Mouse (Mus musculus): ENCODE measurements around the gene Rxrb. TPM values are rescaled to one million over a fixed set of nuclear protein-coding genes. Genes with fewer than 3 reads are reported as not detected.

The Rxrb gene
- polyA plus RNA-seq, 1 experiment from 2014 or later, result 28.5 TPM

DNA sequence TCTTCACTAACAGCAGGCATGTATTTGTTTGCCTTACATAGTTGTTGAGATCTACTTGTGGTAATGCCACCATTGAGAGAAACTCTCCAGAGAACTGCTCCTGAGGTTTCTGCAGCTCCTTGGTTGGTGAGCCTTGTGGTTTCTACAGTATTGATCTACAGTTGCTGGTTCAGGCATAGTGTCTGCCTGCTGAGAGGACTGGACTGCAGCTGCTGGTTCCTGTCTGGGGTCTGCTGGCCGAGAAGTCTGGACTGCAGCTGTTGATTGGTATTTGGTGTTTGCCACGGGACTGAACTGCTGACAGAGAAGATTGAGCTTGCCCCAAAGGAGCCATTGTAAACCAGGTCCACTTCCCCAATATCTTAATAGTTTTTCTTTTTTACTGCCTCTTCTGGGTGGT, 25.0 kb upstream of the Rxrb start:
- H3K4me1 ChIP-seq, result no peaks in the 10 kb centered on the region
- H3K27me3 ChIP-seq (replicated peaks), result peaks cover 39% of the 10 kb centered on the region
- no peaks in the 10 kb centered on the region for H3K36me3 ChIP-seq
- no peak overlapping the region for H3K4me3 ChIP-seq
- H3K27ac ChIP-seq (replicated peaks), result no peak overlapping the region
- no peak overlapping the region for H3K9ac ChIP-seq
- no peak overlapping the region for H3K4me2 ChIP-seq
- no peak for ATAC-seq (ENCODE audit: extremely low read depth, insufficient number of reproducible peaks, low FRiP score, low TSS enrichment)
- WGBS, result 33% methylated on average over 2 of the region's 2 CpGs
- H3K9me3 ChIP-seq, result 0 out of 2 replicates have a peak, but pooled peaks cover 3% of the 10 kb centered on the region

DNA sequence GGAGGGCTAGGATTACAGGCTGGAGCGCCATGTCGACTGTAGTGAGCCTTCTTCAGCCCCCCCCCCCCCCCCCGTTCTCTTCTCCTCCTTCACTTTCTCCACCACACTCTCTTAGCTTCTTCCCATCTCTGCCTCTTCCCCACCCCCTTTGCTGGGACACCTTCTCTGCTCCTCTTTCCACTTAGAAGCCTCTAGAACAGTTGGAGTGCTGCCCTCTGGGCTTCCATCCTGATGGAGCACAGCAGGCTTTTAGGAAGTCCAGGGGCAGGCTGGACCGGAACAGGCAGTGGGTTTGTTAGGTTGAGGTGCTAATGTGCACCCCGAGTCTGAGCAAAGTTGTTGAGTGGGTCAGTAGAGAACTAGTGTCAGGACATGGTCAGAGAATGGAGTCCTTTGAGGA, 21.5 kb upstream of the Rxrb start:
- Histone ChIP-seq H3K9me3 (0 out of 2 replicates have a peak, but pooled peaks cover 3% of the 10 kb centered on the region), H3K4me2 (no peak overlapping the region), H3K4me3 (no peak overlapping the region), H3K27me3 (replicated peaks) (peaks cover 27% of the 10 kb centered on the region), H3K27ac (replicated peaks) (no peak overlapping the region), H3K9ac (no peak overlapping the region), H3K36me3 (no peaks in the 10 kb centered on the region), H3K4me1 (no peaks in the 10 kb centered on the region)
- ATAC-seq (ENCODE audit: extremely low read depth, insufficient number of reproducible peaks, low FRiP score, low TSS enrichment), result no peak
- 71% methylated on average over 5 of the region's 5 CpGs for WGBS

DNA sequence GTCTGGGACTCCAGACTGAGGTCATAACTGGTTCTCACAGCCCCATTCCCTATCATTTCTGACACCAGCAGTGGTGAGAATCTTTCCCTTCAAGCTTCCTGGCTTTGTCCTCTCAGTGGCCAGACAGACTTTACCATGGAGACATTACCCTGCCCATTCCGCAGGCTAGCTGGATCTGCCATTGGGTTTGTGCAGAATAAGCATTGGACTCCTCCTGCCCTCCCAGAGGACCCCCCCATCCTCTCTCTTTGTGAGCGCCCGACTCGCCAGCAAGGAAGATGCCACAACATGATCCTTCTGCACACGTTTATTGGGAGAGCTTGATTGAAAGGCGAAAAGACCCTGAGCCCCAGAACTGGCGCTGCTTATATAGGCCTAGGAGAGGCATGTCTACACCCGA, 18.2 kb upstream of the Rxrb start:
- Histone ChIP-seq H3K4me1 (no peaks in the 10 kb centered on the region), H3K27ac (replicated peaks) (no peak overlapping the region), H3K27me3 (replicated peaks) (peaks cover 11% of the 10 kb centered on the region; the same call in 1 of the 2 replicates), H3K9ac (no peak overlapping the region), H3K36me3 (no peaks in the 10 kb centered on the region), H3K9me3 (peaks cover 5% of the 10 kb centered on the region; the same call in 1 of the 2 replicates), H3K4me3 (no peak overlapping the region), H3K4me2 (no peak overlapping the region)
- 88% methylated on average over 8 of the region's 8 CpGs for WGBS
- no peak for ATAC-seq (ENCODE audit: extremely low read depth, insufficient number of reproducible peaks, low FRiP score, low TSS enrichment)

DNA sequence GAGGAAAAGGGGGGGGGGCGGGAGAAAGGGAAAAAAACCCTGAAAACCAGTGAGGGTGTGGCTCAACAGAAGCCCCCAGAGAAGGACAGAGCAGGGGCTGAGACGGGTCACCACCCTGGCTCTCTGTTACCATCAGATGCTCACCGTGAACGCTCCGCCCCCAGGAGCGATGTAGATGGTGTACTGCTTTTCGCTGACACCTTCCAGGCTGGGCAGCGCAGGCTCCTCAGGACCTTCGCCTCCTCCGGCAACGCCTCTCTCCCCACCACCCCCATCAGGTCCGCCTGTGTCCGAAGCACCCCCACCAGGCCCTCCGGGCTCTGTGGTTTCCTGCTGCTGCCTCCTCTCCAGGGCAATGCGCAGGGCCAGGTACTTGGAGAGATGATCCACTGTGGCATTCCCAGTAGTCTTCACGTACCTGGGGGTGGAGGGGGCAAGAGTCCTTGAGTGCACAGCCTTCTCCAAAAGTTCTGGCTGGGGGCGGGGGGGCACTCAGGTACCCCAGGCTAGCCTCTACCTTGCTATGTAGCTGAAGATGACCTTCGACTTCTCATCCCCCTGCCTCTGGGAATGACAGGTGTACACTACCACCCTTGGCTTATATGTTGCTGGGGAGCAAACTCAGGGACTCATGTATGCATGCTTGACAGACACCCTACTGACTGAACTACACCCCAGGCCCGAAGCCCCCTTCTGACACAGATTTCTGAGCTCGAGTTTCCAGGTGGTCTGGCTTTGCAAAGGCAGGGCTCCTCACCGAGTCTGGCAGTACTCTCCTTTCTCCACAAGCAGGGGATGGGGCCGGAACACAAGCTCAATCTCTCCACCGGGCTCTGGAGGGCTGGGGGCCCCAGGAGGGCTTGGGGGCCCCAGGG, 9.8 kb upstream of the Rxrb start:
- H3K4me2 ChIP-seq, result no peak overlapping the region
- no peaks in the 10 kb centered on the region for H3K27me3 ChIP-seq (replicated peaks)
- no peak overlapping the region for H3K4me3 ChIP-seq
- ATAC-seq (ENCODE audit: extremely low read depth, insufficient number of reproducible peaks, low FRiP score, low TSS enrichment), result no peak
- H3K9me3 ChIP-seq, result peaks cover 18% of the 10 kb centered on the region
- peaks cover 34% of the 10 kb centered on the region for H3K36me3 ChIP-seq
- no peak overlapping the region for H3K27ac ChIP-seq (replicated peaks)
- WGBS, result 92% methylated on average over 23 of the region's 23 CpGs
- H3K4me1 ChIP-seq, result peaks cover 24% of the 10 kb centered on the region
- H3K9ac ChIP-seq, result no peak overlapping the region

DNA sequence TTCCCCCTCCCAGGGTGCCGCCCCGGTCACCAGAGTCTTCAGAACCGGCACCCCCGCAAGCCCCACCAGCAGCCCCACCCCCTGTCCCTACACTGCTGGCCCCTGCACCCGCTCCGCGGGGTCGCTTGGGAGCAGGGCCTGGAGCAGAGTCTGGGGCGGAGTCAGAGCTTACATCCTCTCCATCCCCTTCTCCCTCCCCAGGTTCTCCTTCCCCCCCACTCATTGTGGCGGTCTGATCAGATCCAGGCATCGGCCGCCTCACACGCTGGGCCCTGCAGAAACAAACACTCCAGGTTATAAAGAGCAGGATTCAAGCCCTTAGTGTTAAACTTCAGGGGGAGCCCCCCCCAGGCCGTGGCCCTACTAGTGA, 9.2 kb upstream of the Rxrb start:
- H3K27ac ChIP-seq (replicated peaks), result no peak overlapping the region
- WGBS, result 85% methylated on average over 14 of the region's 14 CpGs
- H3K27me3 ChIP-seq (replicated peaks), result no peaks in the 10 kb centered on the region
- H3K9ac ChIP-seq, result no peak overlapping the region
- H3K4me2 ChIP-seq, result no peak overlapping the region
- no peak overlapping the region for H3K4me3 ChIP-seq
- no peak for ATAC-seq (ENCODE audit: extremely low read depth, insufficient number of reproducible peaks, low FRiP score, low TSS enrichment)
- peaks cover 16% of the 10 kb centered on the region for H3K9me3 ChIP-seq
- H3K4me1 ChIP-seq, result peaks cover 30% of the 10 kb centered on the region
- H3K36me3 ChIP-seq, result peaks cover 34% of the 10 kb centered on the region

DNA sequence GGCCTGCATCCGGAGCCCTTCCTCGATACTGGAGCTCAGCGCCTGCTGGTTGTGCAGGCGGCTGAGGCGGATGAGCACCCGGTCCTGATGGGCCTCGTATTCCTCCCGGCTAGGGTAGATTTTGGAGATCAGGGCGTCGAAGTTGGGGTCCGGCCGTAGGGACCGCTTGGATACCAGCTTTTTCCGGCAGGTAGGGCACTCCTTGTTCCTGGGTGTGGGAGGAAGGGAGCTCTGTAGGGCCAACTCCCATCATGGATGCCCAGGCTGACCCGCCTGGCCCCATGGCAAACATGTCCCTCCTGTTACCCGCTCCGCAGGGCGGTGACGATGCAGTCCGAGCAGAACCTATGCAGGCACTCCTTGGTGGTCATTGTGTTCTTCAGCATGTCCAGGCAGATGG, 8.6 kb upstream of the Rxrb start:
- no peak overlapping the region for H3K4me3 ChIP-seq
- 93% methylated on average over 20 of the region's 20 CpGs for WGBS
- no peak overlapping the region for H3K27ac ChIP-seq (replicated peaks)

DNA sequence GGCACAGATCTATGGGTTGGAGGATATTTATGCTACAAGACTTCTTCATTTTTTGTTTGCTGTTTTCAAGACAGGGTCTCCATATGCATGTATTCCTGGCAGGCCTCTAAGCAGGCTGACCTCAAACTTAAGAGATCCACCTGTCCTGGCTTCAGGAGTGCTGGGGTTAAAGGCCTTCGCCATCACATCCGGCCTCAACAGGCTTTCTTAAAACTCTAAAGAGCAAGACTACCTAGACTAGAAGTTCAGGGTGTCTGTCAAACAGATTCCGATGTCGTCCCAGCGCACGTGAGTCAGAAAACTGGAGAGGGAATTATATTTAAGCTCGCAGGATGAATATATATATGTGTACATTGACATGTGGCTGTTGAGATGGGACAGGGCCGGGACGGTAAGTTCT, 7.9 kb upstream of the Rxrb start:
- Histone ChIP-seq H3K9me3 (peaks cover 16% of the 10 kb centered on the region), H3K27me3 (replicated peaks) (no peaks in the 10 kb centered on the region), H3K9ac (peak overlapping the region; percentile 97), H3K4me2 (peak overlapping the region; percentile 98), H3K4me3 (peak overlapping the region; percentile 87), H3K36me3 (peaks cover 42% of the 10 kb centered on the region), H3K27ac (replicated peaks) (peak overlapping the region; percentile 88; the same call in 1 of the 2 replicates), H3K4me1 (peaks cover 39% of the 10 kb centered on the region)
- 61% methylated on average over 9 of the region's 9 CpGs for WGBS
- ATAC-seq (ENCODE audit: extremely low read depth, insufficient number of reproducible peaks, low FRiP score, low TSS enrichment), result no peak

More for the DNA sequence above, 8.6 kb upstream of the Rxrb start:
- no peak overlapping the region for H3K9ac ChIP-seq
- no peaks in the 10 kb centered on the region for H3K27me3 ChIP-seq (replicated peaks)
- ATAC-seq (ENCODE audit: extremely low read depth, insufficient number of reproducible peaks, low FRiP score, low TSS enrichment), result no peak
- H3K4me2 ChIP-seq, result no peak overlapping the region
- H3K36me3 ChIP-seq, result peaks cover 35% of the 10 kb centered on the region
- H3K4me1 ChIP-seq, result peaks cover 32% of the 10 kb centered on the region
- H3K9me3 ChIP-seq, result peaks cover 16% of the 10 kb centered on the region

DNA sequence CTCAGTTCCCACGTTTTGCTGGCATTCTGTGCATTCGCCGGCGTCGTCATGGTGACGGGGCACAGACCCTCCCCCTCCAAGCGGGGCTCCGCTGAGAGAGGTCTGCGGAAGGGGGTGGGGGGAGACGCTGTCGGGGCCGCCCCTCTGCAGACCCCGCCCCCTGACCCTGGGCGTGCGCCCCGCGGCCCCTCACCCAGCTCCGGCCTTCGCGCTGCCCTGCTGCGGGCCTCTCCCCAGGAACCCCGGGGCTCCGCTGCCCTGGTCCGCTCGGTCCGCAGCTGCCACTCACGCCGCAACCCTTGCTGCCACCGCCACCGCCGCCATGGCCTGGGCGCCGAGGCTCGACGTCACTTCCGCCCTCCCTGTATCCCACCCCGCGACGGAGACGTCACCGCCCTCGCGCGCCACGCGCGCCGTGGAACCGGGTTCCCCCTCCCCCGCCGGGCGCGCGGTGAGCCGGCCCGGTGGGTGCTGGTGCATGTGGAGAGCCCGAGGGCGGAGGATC, 7.2 kb upstream of the Rxrb start, which contains the start of gene Ring1:
Ring1 (minus strand) TSS at position 364 of the 505 bp plus-strand sequence.
- Histone ChIP-seq H3K9me3 (peaks cover 10% of the 10 kb centered on the region), H3K4me1 (peaks cover 46% of the 10 kb centered on the region), H3K27me3 (replicated peaks) (no peaks in the 10 kb centered on the region), H3K4me3 (peak within 1 kb of the TSS; percentile 87), H3K27ac (replicated peaks) (peak within 1 kb of the TSS; percentile 88), H3K36me3 (peaks cover 49% of the 10 kb centered on the region), H3K4me2 (peak within 1 kb of the TSS; percentile 98), H3K9ac (peak within 1 kb of the TSS; percentile 97)
- peak; percentile 42; the same call in 1 of the 2 replicates for ATAC-seq (ENCODE audit: extremely low read depth, insufficient number of reproducible peaks, low FRiP score, low TSS enrichment)
- WGBS, result 0% methylated on average over 49 of the region's 58 CpGs

DNA sequence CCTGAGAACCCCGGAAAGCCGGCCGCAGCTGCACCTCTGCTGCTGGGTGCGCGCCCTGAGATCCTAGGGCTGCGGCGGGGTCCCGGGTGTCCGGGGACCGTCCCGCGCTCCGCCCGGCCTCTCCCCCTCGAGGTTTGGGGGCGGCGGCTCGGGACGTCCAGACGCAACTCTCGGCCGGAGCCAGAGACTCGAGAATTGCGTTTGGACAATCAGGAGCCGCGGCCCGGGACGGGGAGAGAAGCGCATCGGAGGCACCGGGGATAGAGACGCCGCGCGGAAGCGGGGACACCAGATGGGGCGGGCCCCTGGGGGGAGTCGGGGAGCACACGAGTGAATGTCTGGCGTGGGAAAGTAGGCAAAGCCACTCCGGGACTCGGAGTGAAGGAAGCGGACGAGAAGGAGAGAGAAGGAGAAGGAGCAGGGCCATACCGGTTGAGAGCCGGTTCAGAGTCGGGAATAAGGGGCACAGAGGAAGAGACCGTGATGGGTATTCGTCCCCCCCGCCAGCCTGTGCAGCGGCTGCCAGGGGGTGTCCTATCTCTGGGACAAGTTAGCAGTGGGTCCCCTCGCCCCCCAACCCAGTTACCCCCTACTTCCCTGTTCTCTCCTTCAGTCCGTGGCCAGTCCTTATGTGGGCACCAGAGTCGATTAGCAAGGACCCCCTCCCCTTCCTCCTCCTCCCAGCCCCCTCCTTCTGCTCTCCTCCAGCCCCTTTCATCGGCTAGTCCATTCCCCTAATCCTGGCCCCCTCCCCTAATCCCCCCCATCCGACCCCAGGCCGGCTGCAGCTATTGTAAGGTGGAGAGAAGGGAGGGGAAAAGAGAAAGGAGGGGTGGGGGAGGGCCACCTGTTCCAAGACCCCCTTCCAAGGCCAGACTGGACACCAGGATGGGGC, 6.5 kb upstream of the Rxrb start:
- peaks cover 53% of the 10 kb centered on the region for H3K4me1 ChIP-seq
- H3K9ac ChIP-seq, result peak overlapping the region; percentile 97
- H3K27ac ChIP-seq (replicated peaks), result peak overlapping the region; percentile 88
- peak overlapping the region; percentile 87 for H3K4me3 ChIP-seq
- H3K36me3 ChIP-seq, result peaks cover 54% of the 10 kb centered on the region
- no peaks in the 10 kb centered on the region for H3K27me3 ChIP-seq (replicated peaks)
- peak overlapping the region; percentile 98 for H3K4me2 ChIP-seq
- H3K9me3 ChIP-seq, result peaks cover 2% of the 10 kb centered on the region
- ATAC-seq (ENCODE audit: extremely low read depth, insufficient number of reproducible peaks, low FRiP score, low TSS enrichment), result 0 out of 2 replicates have a peak, but pooled peaks have one; percentile 0
- under 1% methylated on average over 57 of the region's 57 CpGs for WGBS

DNA sequence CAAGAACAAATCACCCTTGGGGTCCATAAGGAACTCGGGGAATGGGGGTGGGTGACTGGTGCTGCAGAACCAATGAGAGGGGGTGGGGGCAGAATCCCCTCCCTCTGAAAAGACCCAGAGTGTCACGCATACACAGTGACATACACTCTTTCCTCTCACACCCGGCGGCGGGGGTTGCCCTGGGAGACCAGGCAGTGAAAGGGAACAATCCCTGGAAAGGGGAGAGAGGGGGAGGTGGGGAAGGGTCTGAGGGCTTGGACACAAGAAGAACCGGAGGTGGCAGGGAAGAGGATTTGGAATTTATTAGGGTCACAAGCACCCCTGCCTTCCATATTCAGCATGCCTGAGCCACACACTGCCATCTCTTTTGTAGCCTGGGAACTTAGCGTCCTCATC, 5.9 kb upstream of the Rxrb start:
- ATAC-seq (ENCODE audit: extremely low read depth, insufficient number of reproducible peaks, low FRiP score, low TSS enrichment), result no peak
- Histone ChIP-seq H3K9ac (peak overlapping the region; percentile 97), H3K4me1 (peaks cover 60% of the 10 kb centered on the region)

DNA sequence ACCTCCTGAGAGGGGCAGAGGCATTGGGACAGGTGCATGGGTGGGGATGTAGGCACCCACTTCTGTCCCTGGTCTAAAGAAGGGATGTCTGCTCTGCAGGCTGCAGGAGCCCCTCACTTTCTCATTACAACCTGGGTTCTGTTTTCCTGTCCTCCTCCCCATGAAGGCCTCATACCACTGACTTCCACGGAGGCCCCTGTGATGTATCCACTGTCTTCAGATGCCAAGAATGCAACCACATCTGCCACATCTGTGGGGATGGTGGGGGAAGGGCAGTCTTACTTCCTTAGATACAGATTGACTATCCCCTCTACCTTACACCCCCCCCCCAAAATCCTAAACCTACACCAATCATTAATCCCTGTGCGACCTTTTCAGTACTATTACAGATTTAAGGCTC, 5.4 kb upstream of the Rxrb start:
- 46% methylated on average over 2 of the region's 2 CpGs for WGBS
- Histone ChIP-seq H3K4me1 (peaks cover 61% of the 10 kb centered on the region), H3K4me2 (peak overlapping the region; percentile 98), H3K4me3 (peak overlapping the region; percentile 87), H3K9ac (peak overlapping the region; percentile 88; the same call in 1 of the 2 replicates), H3K27ac (replicated peaks) (no peak overlapping the region), H3K9me3 (no peaks in the 10 kb centered on the region), H3K36me3 (peaks cover 45% of the 10 kb centered on the region), H3K27me3 (replicated peaks) (no peaks in the 10 kb centered on the region)
- ATAC-seq (ENCODE audit: extremely low read depth, insufficient number of reproducible peaks, low FRiP score, low TSS enrichment), result no peak

More for the DNA sequence above, 5.9 kb upstream of the Rxrb start:
- H3K4me2 ChIP-seq, result peak overlapping the region; percentile 98
- no peaks in the 10 kb centered on the region for H3K27me3 ChIP-seq (replicated peaks)
- H3K27ac ChIP-seq (replicated peaks), result no peak overlapping the region
- H3K9me3 ChIP-seq, result no peaks in the 10 kb centered on the region
- peak overlapping the region; percentile 87 for H3K4me3 ChIP-seq
- peaks cover 50% of the 10 kb centered on the region for H3K36me3 ChIP-seq
- 16% methylated on average over 7 of the region's 7 CpGs for WGBS
